Mouse (Mus musculus) G1E-ER4 (cell line): ENCODE measurements around the gene Commd7. TPM values are rescaled to one million over a fixed set of nuclear protein-coding genes. Genes with fewer than 3 reads are reported as not detected.

Experiments used
- GATA1 ChIP-seq: IDR thresholded peaks from one replicate; pipeline ENCODE4 v1.8.0; 2012; ENCODE audit warnings: low read length, inconsistent platforms
- polyA plus RNA-seq: library from polyadenylated mRNA; stranded (reverse); fragments of >175 nt; gene quantifications from 2 replicates; pipeline ENCODE4 v1.2.3, GENCODE M21; 2012

Gene Commd7
- polyA plus RNA-seq, 1 experiment, result 30.1 TPM

- TF ChIP-seq GATA1, result no peak
These were observed 52.5 kb downstream of the Commd7 start for GRCm38 (mm10) chr2:153580042-153580441.

GRCm38 (mm10) chr2:153577122-153577521 lies 55.5 kb downstream of the Commd7 start:
- no peak for TF ChIP-seq GATA1

DNA sequence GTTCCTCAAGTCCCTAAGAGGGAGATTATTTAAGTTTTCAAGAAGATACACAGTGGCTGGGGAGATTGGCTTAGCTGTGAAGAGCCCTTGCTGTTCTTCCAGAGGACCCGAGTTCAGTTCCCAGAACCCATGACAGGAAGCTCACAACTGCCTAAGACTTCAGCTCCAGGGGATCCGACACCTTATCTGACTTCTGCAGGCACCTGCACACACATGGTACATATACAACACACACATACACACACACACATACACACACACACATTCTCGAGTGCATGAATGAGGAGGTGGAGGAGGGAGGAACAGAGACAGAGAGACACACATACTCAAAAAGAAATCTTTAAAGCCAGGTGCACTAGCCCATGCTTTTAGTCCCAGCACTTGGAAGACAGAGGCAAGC lies 56.4 kb downstream of the Commd7 start:
- TF ChIP-seq GATA1, result peak; percentile 7

- no peak for TF ChIP-seq GATA1
These were observed 57.0 kb downstream of the Commd7 start for GRCm38 (mm10) chr2:153575554-153575953.

GRCm38 (mm10) chr2:153573101-153573500 lies 59.5 kb downstream of the Commd7 start:
- no peak for TF ChIP-seq GATA1

- peak; percentile 81 for TF ChIP-seq GATA1
These were observed 64.0 kb downstream of the Commd7 start for GRCm38 (mm10) chr2:153568541-153568940.

- TF ChIP-seq GATA1, result no peak
These were observed 64.6 kb downstream of the Commd7 start for GRCm38 (mm10) chr2:153568013-153568412.

Other genes with a start within 250 kb of the Commd7 start
- gene 4930404H24Rik, start 140.0 kb downstream of the Commd7 start, polyA plus RNA-seq, result not detected in 2 replicates
- gene Nol4l, start 102.8 kb downstream of the Commd7 start, polyA plus RNA-seq, result 14.2 and 15.6 TPM in 2 replicates
- gene Dnmt3b, start 16.7 kb upstream of the Commd7 start, polyA plus RNA-seq, result 23.6 and 28.7 TPM in 2 replicates
- gene Dnmt3c, start 63.9 kb upstream of the Commd7 start, polyA plus RNA-seq, result 0.05 and 0.06 TPM in 2 replicates
- gene Mapre1, start 108.5 kb upstream of the Commd7 start, polyA plus RNA-seq, result 2.6 and 4.4 TPM in 2 replicates
- gene Efcab8, start 147.2 kb upstream of the Commd7 start, polyA plus RNA-seq, result 0.06 and 0.09 TPM in 2 replicates
- not detected in 2 replicates for gene Sun5, start 238.3 kb upstream of the Commd7 start, polyA plus RNA-seq
- gene Bpifb2, start 242.3 kb upstream of the Commd7 start, polyA plus RNA-seq, result not detected in 2 replicates